Mouse (Mus musculus) midbrain, embryonic 16.5 days (tissue): ENCODE measurements around the gene Atmin. TPM values are rescaled to one million over a fixed set of nuclear protein-coding genes. Genes with fewer than 3 reads are reported as not detected.

Experiments
- ATAC-seq: fragments of 200-750 bp; cut with Nextera tagmentation; 2 replicates; pipeline ENCODE4 v1.8.0; 2017; ENCODE audit warnings: moderate TSS enrichment
- H3K27ac ChIP-seq: fragments of 300-500 bp; sonication (generic); 2 replicates; pipeline ENCODE4 v1.5.1; 2014; ENCODE audit warnings: mild to moderate bottlenecking, low read length, mixed read lengths
- H3K27me3 ChIP-seq: fragments of 300-500 bp; sonication (generic); 2 replicates; pipeline ENCODE4 v1.6.1; 2014; ENCODE audit warnings: low read depth, low read length, mixed read lengths; ENCODE audit not compliant: control insufficient read depth, insufficient read depth
- H3K36me3 ChIP-seq: fragments of 300-500 bp; sonication (generic); 2 replicates; pipeline ENCODE4 v1.6.1; 2014; ENCODE audit warnings: mild to moderate bottlenecking, low read length, moderate library complexity, mixed read lengths; ENCODE audit not compliant: control insufficient read depth, insufficient read depth
- H3K4me1 ChIP-seq: fragments of 300-500 bp; sonication (generic); 2 replicates; pipeline ENCODE4 v1.6.1; 2014; ENCODE audit warnings: mild to moderate bottlenecking, low read length, mixed read lengths; ENCODE audit not compliant: control insufficient read depth, insufficient read depth
- H3K4me2 ChIP-seq: fragments of 300-500 bp; sonication (generic); 2 replicates; pipeline ENCODE4 v1.6.1; 2014; ENCODE audit warnings: mild to moderate bottlenecking, low read length, mixed read lengths
- H3K4me3 ChIP-seq: fragments of 300-500 bp; sonication (generic); 2 replicates; pipeline ENCODE4 v1.5.1; 2014; ENCODE audit warnings: low read depth, mild to moderate bottlenecking, low read length, moderate library complexity, mixed read lengths
- H3K9ac ChIP-seq: fragments of 300-500 bp; sonication (generic); 2 replicates; pipeline ENCODE4 v1.6.1; 2014; ENCODE audit warnings: low read depth, low read length, mixed read lengths
- H3K9me3 ChIP-seq: fragments of 300-500 bp; sonication (generic); replicated peaks from 2 replicates; pipeline ENCODE4 v1.6.1; 2014; ENCODE audit warnings: mild to moderate bottlenecking, low read length, mixed read lengths; ENCODE audit not compliant: control insufficient read depth, poor library complexity, severe bottlenecking
- WGBS: fragments of 180-500 bp; shearing (Covaris S2); extraction: QIAGEN DNeasy Blood & Tissue Kit; methylation state at CpG from one replicate; pipeline ENCODE4 v1.1.7; 2014; 5-methylcytosine and 5-hydroxymethylcytosine counted together
- polyA plus RNA-seq: library from polyadenylated mRNA; unstranded; fragments of >200 nt; fragmentation: Nextera tagmentation; extraction: Ambion mirVana; gene quantifications from 2 replicates; pipeline ENCODE4 v1.2.1, GENCODE M21; 2015

Atmin gene
- polyA plus RNA-seq, 1 experiment from 2014 or later: 20.4 TPM

DNA sequence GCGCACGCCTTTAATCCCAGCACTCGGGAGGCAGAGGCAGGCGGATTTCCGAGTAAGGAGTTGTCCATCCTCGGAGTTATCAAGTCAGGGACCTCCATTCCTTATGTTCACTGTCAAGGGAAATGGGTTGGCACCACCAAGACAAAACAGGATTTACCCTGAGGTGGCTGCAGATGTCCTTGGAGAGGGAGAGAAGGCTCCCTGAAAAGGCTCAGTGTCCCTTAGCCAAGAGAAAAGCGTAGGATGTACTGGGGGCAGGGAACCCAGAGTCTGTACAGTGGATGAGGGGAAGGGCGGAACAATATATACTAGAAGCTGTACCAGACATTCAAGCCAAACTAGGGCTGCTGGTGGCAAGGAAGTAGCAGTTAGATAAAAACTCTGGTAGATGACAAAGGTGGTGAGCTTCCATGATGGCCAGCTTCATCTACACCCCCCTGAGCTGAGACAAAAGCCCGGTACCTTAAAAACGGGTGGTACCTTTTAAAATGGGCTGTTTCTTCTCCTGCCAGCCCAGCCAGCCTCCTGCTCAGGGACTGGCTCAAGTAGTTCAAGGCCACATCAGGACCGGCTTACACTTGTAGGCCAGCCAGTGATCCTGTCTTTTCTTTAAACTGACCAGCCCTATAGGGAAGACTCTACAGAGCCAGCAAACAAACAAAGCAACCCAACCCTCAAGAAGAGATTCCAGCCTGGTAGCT lies 51.0 kb downstream of the Atmin start:
- H3K27ac ChIP-seq: no peak overlapping the region
- H3K27me3 ChIP-seq: no peaks in the 10 kb centered on the region
- peak overlapping the region; percentile 74 for H3K4me2 ChIP-seq
- H3K9me3 ChIP-seq: no peaks in the 10 kb centered on the region
- ATAC-seq: no peak
- H3K4me3 ChIP-seq: peak overlapping the region; percentile 65
- H3K4me1 ChIP-seq: peaks cover 8% of the 10 kb centered on the region
- 0 out of 2 replicates have a peak overlapping the region, but pooled peaks have one; percentile 0 for H3K9ac ChIP-seq
- H3K36me3 ChIP-seq: no peaks in the 10 kb centered on the region
- WGBS: 64% methylated on average over 11 of the region's 11 CpGs

Other genes with a start within 250 kb of the Atmin start
- gene Cdyl2, start 210.4 kb upstream of the Atmin start, polyA plus RNA-seq: 9.7 and 13.1 TPM in 2 replicates
- gene Cmc2, start 21.9 kb upstream of the Atmin start, polyA plus RNA-seq: 25.7 and 27.3 TPM in 2 replicates
- gene Cenpn, start 21.7 kb upstream of the Atmin start, polyA plus RNA-seq: 6.4 and 6.9 TPM in 2 replicates
- 9.6 and 11.3 TPM in 2 replicates for gene 1700030J22Rik, start 35.6 kb downstream of the Atmin start, polyA plus RNA-seq
- 74.3 and 80.2 TPM in 2 replicates for gene Gcsh, start 50.1 kb downstream of the Atmin start, polyA plus RNA-seq
- 0.04 TPM in 1 of 2 replicates, not detected in the other for gene Pkd1l2, start 139.1 kb downstream of the Atmin start, polyA plus RNA-seq
- gene Bco1, start 152.5 kb downstream of the Atmin start, polyA plus RNA-seq: 0.35 TPM in 2 replicates
- 3.2 and 3.4 TPM in 2 replicates for gene Gan, start 214.7 kb downstream of the Atmin start, polyA plus RNA-seq